In genomic region chr10:111473511-111474371, GRCm38 (mm10) we compare ENCODE assay signal across 8 mouse cellular contexts. TPM values are rescaled to one million over a fixed set of nuclear protein-coding genes. Genes with fewer than 3 reads are reported as not detected.
DNase-seq lines count a peak whose midpoint lies in the region; ATAC-seq and TF ChIP-seq lines count a peak whose summit lies in the region.

No protein-coding gene starts in this region.

- peaks cover 7% of the 10 kb centered on the region; the same call in 1 of the 2 replicates for H3K36me3 ChIP-seq in limb, embryonic 12.5 days
- no peaks in the 10 kb centered on the region for H3K36me3 ChIP-seq in midbrain, embryonic 12.5 days

- H3K27ac ChIP-seq in left cerebral cortex, adult 2 months = peak overlapping the region; percentile 87
- H3K27ac ChIP-seq in limb, embryonic 12.5 days = peak overlapping the region; percentile 98
- peak overlapping the region; percentile 98 for H3K27ac ChIP-seq in midbrain, embryonic 12.5 days (replicated peaks)

- intact Hi-C loops in left cerebral cortex, adult 2 months (cut with DNase I) = loop anchor here (1.0 to 5.0 kb wide), 6 partner anchors 53 to 246 kb away; no protein-coding TSS in a partner anchor

- under 1% methylated on average over 57 of the region's 58 CpGs for WGBS in limb, embryonic 12.5 days
- under 1% methylated on average over 43 of the region's 58 CpGs for WGBS in midbrain, embryonic 12.5 days

- H3K9me3 ChIP-seq in limb, embryonic 12.5 days = no peaks in the 10 kb centered on the region
- no peaks in the 10 kb centered on the region for H3K9me3 ChIP-seq in midbrain, embryonic 12.5 days

- DNase-seq in left cerebral cortex, adult 2 months (ENCODE audit: extremely low spot score in 1 of 2, low spot score in 2 of 2) = peak; percentile 46 to 50
- DNase-seq in left cerebral cortex, adult 11 months (ENCODE audit: low spot score) = no peak
- DNase-seq in cerebellum, postnatal 10 days = peak; percentile 75 to 79
- DNase-seq in frontal cortex, postnatal 10 days (ENCODE audit: low spot score in 2 of 2) = peak; percentile 27 to 51
- peak; percentile 39 to 42 for DNase-seq in spleen, postnatal 36 days (ENCODE audit: low spot score in 2 of 2)

- H3K4me3 ChIP-seq in left cerebral cortex, adult 2 months = peak overlapping the region; percentile 68
- peak overlapping the region; percentile 93 for H3K4me3 ChIP-seq in limb, embryonic 12.5 days (replicated peaks)
- peak overlapping the region; percentile 97 for H3K4me3 ChIP-seq in midbrain, embryonic 12.5 days

- peak overlapping the region; percentile 78 for H3K4me2 ChIP-seq in limb, embryonic 12.5 days
- H3K4me2 ChIP-seq in midbrain, embryonic 12.5 days (replicated peaks) = peak overlapping the region; percentile 77

- H3K27me3 ChIP-seq in limb, embryonic 12.5 days = no peaks in the 10 kb centered on the region
- H3K27me3 ChIP-seq in midbrain, embryonic 12.5 days = no peaks in the 10 kb centered on the region

- H3K4me1 ChIP-seq in limb, embryonic 12.5 days (replicated peaks) = peaks cover 25% of the 10 kb centered on the region
- peaks cover 37% of the 10 kb centered on the region for H3K4me1 ChIP-seq in midbrain, embryonic 12.5 days

- peak overlapping the region; percentile 98 for H3K9ac ChIP-seq in limb, embryonic 12.5 days (replicated peaks)
- H3K9ac ChIP-seq in midbrain, embryonic 12.5 days (replicated peaks) = peak overlapping the region; percentile 96

- no peak for TF ChIP-seq CTCF in left cerebral cortex, adult 2 months (IDR thresholded peaks at IDR 0.05)

- ATAC-seq in inflammation-experienced regulatory T-cells, adult 6 months = peak; percentile 48
- peak; percentile 49 for ATAC-seq in limb, embryonic 12.5 days (ENCODE audit: insufficient number of reproducible peaks, insufficient read depth, low FRiP score, low TSS enrichment, low read depth)
- ATAC-seq in midbrain, embryonic 12.5 days (ENCODE audit: low FRiP score, low read depth) = peak; percentile 67

RNA-seq across cellular contexts. Expression of gene Nap1l1, which starts 0.7 kb away (rescaled TPM):
- 100 to 1,000 TPM; 217 to 237 TPM for total RNA-seq in left cerebral cortex, adult 2 months (2021)
- polyA plus RNA-seq in inflammation-experienced regulatory T-cells, adult 6 months (2017; shearing (Covaris generic)) = 100 to 1,000 TPM; 122 to 256 (median 122) TPM
- polyA plus RNA-seq in limb, embryonic 12.5 days (2016; fragmentation: Nextera tagmentation; extraction: Ambion mirVana) = 314 and 324 TPM in 2 replicates
- polyA plus RNA-seq in midbrain, embryonic 12.5 days (2016; fragmentation: Nextera tagmentation; extraction: Ambion mirVana) = 312 and 318 TPM in 2 replicates

RNA-seq across cellular contexts. Expression of gene Phlda1, which starts 32.3 kb away (rescaled TPM):
- total RNA-seq in left cerebral cortex, adult 2 months (2021) = 10 to 100 TPM; 31.3 to 42.2 TPM
- polyA plus RNA-seq in inflammation-experienced regulatory T-cells, adult 6 months (2017; shearing (Covaris generic)) = 1 to 10 TPM; 6.4 to 8.0 (median 6.8) TPM
- 28.2 and 35.3 TPM in 2 replicates for polyA plus RNA-seq in limb, embryonic 12.5 days (2016; fragmentation: Nextera tagmentation; extraction: Ambion mirVana)
- 19.6 and 20.3 TPM in 2 replicates for polyA plus RNA-seq in midbrain, embryonic 12.5 days (2016; fragmentation: Nextera tagmentation; extraction: Ambion mirVana)
